Mouse (Mus musculus): Measurements from ENCODE around the gene Prf1.
A peak's percentile ranks its signal among the peaks of the same experiment; 100 is the strongest.

Gene Prf1

GRCm38 (mm10) chr10:61297477-61297876 lies at the start of gene Prf1:
Prf1 (plus strand) TSS chr10:61297833.
- no peak for DNase-seq (ENCODE audit: low read depth, low spot score)

GRCm38 (mm10) chr10:61248596-61249114 lies 49.0 kb upstream of the Prf1 start:
- DNase-seq (ENCODE audit: low read depth, low spot score) = peak; percentile 29

GRCm38 (mm10) chr10:61249951-61250350 lies 47.7 kb upstream of the Prf1 start:
- peak; percentile 64 for DNase-seq (ENCODE audit: low read depth, low spot score)

GRCm38 (mm10) chr10:61254761-61255160 lies 42.9 kb upstream of the Prf1 start:
- DNase-seq (ENCODE audit: low read depth, low spot score) = no peak

GRCm38 (mm10) chr10:61255190-61255589 lies 42.4 kb upstream of the Prf1 start:
- DNase-seq (ENCODE audit: low read depth, low spot score) = no peak

GRCm38 (mm10) chr10:61256665-61257064 lies 41.0 kb upstream of the Prf1 start:
- no peak for DNase-seq (ENCODE audit: low read depth, low spot score)

- no peak for DNase-seq (ENCODE audit: low read depth, low spot score)
Observed at GRCm38 (mm10) chr10:61258131-61258530, 39.5 kb upstream of the Prf1 start.

- DNase-seq (ENCODE audit: low read depth, low spot score) = no peak
Observed at GRCm38 (mm10) chr10:61261229-61262156, 36.1 kb upstream of the Prf1 start.

- no peak for DNase-seq (ENCODE audit: low read depth, low spot score)
Observed at GRCm38 (mm10) chr10:61263606-61264005, 34.0 kb upstream of the Prf1 start.

- DNase-seq (ENCODE audit: low read depth, low spot score) = no peak
Observed at GRCm38 (mm10) chr10:61267378-61267777, 30.3 kb upstream of the Prf1 start.

GRCm38 (mm10) chr10:61272089-61272626 lies 25.5 kb upstream of the Prf1 start:
- DNase-seq (ENCODE audit: low read depth, low spot score) = no peak

- DNase-seq (ENCODE audit: low read depth, low spot score) = peak; percentile 23
Observed at GRCm38 (mm10) chr10:61272631-61273030, 25.0 kb upstream of the Prf1 start.

GRCm38 (mm10) chr10:61273081-61273843 lies 24.4 kb upstream of the Prf1 start, which contains the start of gene Adamts14:
Adamts14 (minus strand) TSS chr10:61273438.
- DNase-seq (ENCODE audit: low read depth, low spot score) = peak; percentile 39

GRCm38 (mm10) chr10:61273844-61274215 lies 23.8 kb upstream of the Prf1 start:
- no peak for DNase-seq (ENCODE audit: low read depth, low spot score)

GRCm38 (mm10) chr10:61274532-61274931 lies 23.1 kb upstream of the Prf1 start:
- DNase-seq (ENCODE audit: low read depth, low spot score) = no peak

- peak; percentile 81 for DNase-seq (ENCODE audit: low read depth, low spot score)
Observed at GRCm38 (mm10) chr10:61275669-61276110, 21.9 kb upstream of the Prf1 start.

- no peak for DNase-seq (ENCODE audit: low read depth, low spot score)
Observed at GRCm38 (mm10) chr10:61277051-61277450, 20.6 kb upstream of the Prf1 start.

GRCm38 (mm10) chr10:61277918-61278674 lies 19.5 kb upstream of the Prf1 start:
- no peak for DNase-seq (ENCODE audit: low read depth, low spot score)

- no peak for DNase-seq (ENCODE audit: low read depth, low spot score)
Observed at GRCm38 (mm10) chr10:61281115-61281514, 16.5 kb upstream of the Prf1 start.

GRCm38 (mm10) chr10:61284309-61284708 lies 13.3 kb upstream of the Prf1 start:
- no peak for DNase-seq (ENCODE audit: low read depth, low spot score)

- DNase-seq (ENCODE audit: low read depth, low spot score) = no peak
Observed at GRCm38 (mm10) chr10:61285271-61285670, 12.4 kb upstream of the Prf1 start.

Data from ES-CJ7 (cell line).